Mouse (Mus musculus) forebrain, embryonic 16.5 days (tissue): ENCODE data around the gene Gm8127. TPM values are rescaled to one million over a fixed set of nuclear protein-coding genes. Genes with fewer than 3 reads are reported as not detected.

Experiments
- polyA plus RNA-seq: library from polyadenylated mRNA; unstranded; fragments of >200 nt; fragmentation: Nextera tagmentation; extraction: Ambion mirVana; gene quantifications from 2 replicates; pipeline ENCODE4 v1.2.1, GENCODE M21; 2015

The Gm8127 gene
- polyA plus RNA-seq, 1 experiment from 2014 or later, result not detected

Other genes starting within 250 kb of the Gm8127 start
- not detected in 2 replicates for gene Gm8094, start 217.2 kb downstream of the Gm8127 start, polyA plus RNA-seq
- not detected in 2 replicates for gene Gm8104, start 193.2 kb downstream of the Gm8127 start, polyA plus RNA-seq
- not detected in 2 replicates for gene Gm7233, start 114.0 kb downstream of the Gm8127 start, polyA plus RNA-seq
- not detected in 2 replicates for gene Gm8122, start 58.5 kb downstream of the Gm8127 start, polyA plus RNA-seq
- not detected in 2 replicates for gene Gm8126, start 35.2 kb downstream of the Gm8127 start, polyA plus RNA-seq
- gene Gm9732, start 18.8 kb downstream of the Gm8127 start, polyA plus RNA-seq, result not detected in 2 replicates
- not detected in 2 replicates for gene 1700001F09Rik, start 54.0 kb upstream of the Gm8127 start, polyA plus RNA-seq
- gene Gm8138, start 122.5 kb upstream of the Gm8127 start, polyA plus RNA-seq, result not detected in 2 replicates
- not detected in 2 replicates for gene Gm5799, start 249.7 kb upstream of the Gm8127 start, polyA plus RNA-seq